Mouse (Mus musculus): ENCODE data around the gene Sympk.

- TF ChIP-seq CTCF (IDR thresholded peaks at IDR 0.05; ENCODE audit: borderline replicate concordance, extremely low read depth, insufficient read depth, insufficient read length) (no peak), POLR2A (IDR thresholded peaks at IDR 0.05; ENCODE audit: borderline replicate concordance, extremely low read depth, insufficient read depth, insufficient read length, poor library complexity, severe bottlenecking) (no peak)
Observed at GRCm38 (mm10) chr7:19001807-19002085, 22.4 kb upstream of the Sympk start.

All from brain, embryonic 14.5 days (tissue).